Mouse (Mus musculus) liver, adult 2 months (tissue): ENCODE data around the gene Pnmal2. TPM values are rescaled to one million over a fixed set of nuclear protein-coding genes. Genes with fewer than 3 reads are reported as not detected.

Experiments
- DNase-seq: peaks from one replicate; pipeline ENCODE4 v3.0.0-alpha.2; 2011; ENCODE audit warnings: low read depth, low spot score; ENCODE audit errors: extremely low read depth
- H3K27ac ChIP-seq: fragments of 200-500 bp; replicated peaks from 2 replicates; pipeline ENCODE4 v1.5.1; 2012; ENCODE audit warnings: low read depth, mild to moderate bottlenecking, control low read depth, inconsistent platforms, low read length; ENCODE audit not compliant: insufficient read depth
- H3K27me3 ChIP-seq: fragments of 200-500 bp; 2 replicates; pipeline ENCODE4 v1.6.1; 2012; ENCODE audit warnings: mild to moderate bottlenecking, moderate library complexity, low read length, inconsistent platforms; ENCODE audit not compliant: control insufficient read depth, insufficient read depth
- H3K36me3 ChIP-seq: fragments of 200-500 bp; 2 replicates; pipeline ENCODE4 v1.6.1; 2012; ENCODE audit warnings: low read length, inconsistent platforms; ENCODE audit not compliant: control insufficient read depth, insufficient read depth
- H3K4me1 ChIP-seq: fragments of 200-500 bp; 2 replicates; pipeline ENCODE4 v1.6.1; 2011; ENCODE audit warnings: low read length; ENCODE audit not compliant: control insufficient read depth, insufficient read depth
- H3K4me3 ChIP-seq: fragments of 200-500 bp; 2 replicates; pipeline ENCODE4 v1.5.1; 2011; ENCODE audit warnings: low read depth, mild to moderate bottlenecking, control low read depth, low read length, moderate library complexity; ENCODE audit not compliant: insufficient read depth
- H3K79me2 ChIP-seq: fragments of 200-500 bp; 2 replicates; pipeline ENCODE4 v1.6.1; 2012; ENCODE audit warnings: inconsistent platforms, mild to moderate bottlenecking, low read length, moderate library complexity; ENCODE audit not compliant: control insufficient read depth, insufficient read depth
- H3K9ac ChIP-seq: fragments of 200-500 bp; 2 replicates; pipeline ENCODE4 v1.6.1; 2012; ENCODE audit warnings: low read depth, mild to moderate bottlenecking, control low read depth, inconsistent platforms, low read length
- CTCF ChIP-seq: fragments of 200-500 bp; IDR thresholded peaks from 2 replicates; pipeline ENCODE4 v1.5.1; 2011; ENCODE audit warnings: low read depth, low read length, control low read depth
- POLR2A ChIP-seq: fragments of 200-500 bp; IDR thresholded peaks from 2 replicates; pipeline ENCODE4 v1.6.1; 2011; ENCODE audit warnings: low read length, control low read depth; ENCODE audit not compliant: insufficient read depth; ENCODE audit errors: extremely low read depth
- WGBS: fragments of 180-500 bp; shearing (Covaris S2); methylation state at CpG from one replicate; pipeline ENCODE4 v1.1.7; 2018; 5-methylcytosine and 5-hydroxymethylcytosine counted together
- polyA plus RNA-seq: library from polyadenylated mRNA; depleted of rRNA; stranded (reverse); fragments of >200 nt; gene quantifications from 2 replicates; pipeline ENCODE4 v1.2.3, GENCODE M21; 2012
- total RNA-seq: library from RNA; depleted of rRNA; stranded (reverse); fragments of >200 nt; gene quantifications from 2 replicates; pipeline ENCODE4 v1.2.3, GENCODE M21; 2014

The Pnmal2 gene
- total and polyA plus RNA-seq, 2 experiments = under 0.01 to 0.02 TPM

- no peak overlapping the region for H3K4me3 ChIP-seq
- WGBS = 92% methylated on average over 18 of the region's 18 CpGs
- H3K36me3 ChIP-seq = peaks cover 2% of the 10 kb centered on the region; the same call in 1 of the 2 replicates
- H3K4me1 ChIP-seq = no peaks in the 10 kb centered on the region
- no peak overlapping the region for H3K9ac ChIP-seq
- DNase-seq = no peak
- H3K79me2 ChIP-seq = no peaks in the 10 kb centered on the region
- no peaks in the 10 kb centered on the region for H3K27me3 ChIP-seq
- H3K27ac ChIP-seq = no peak overlapping the region
- TF ChIP-seq CTCF = no peak
These were observed 29.8 kb upstream of the Pnmal2 start for GRCm38 (mm10) chr7:16914453-16915343.

GRCm38 (mm10) chr7:16915461-16916340, 28.8 kb upstream of the Pnmal2 start:
- Histone ChIP-seq H3K27ac (no peak overlapping the region), H3K36me3 (peaks cover 2% of the 10 kb centered on the region; the same call in 1 of the 2 replicates), H3K4me1 (no peaks in the 10 kb centered on the region), H3K79me2 (no peaks in the 10 kb centered on the region), H3K9ac (no peak overlapping the region), H3K4me3 (no peak overlapping the region), H3K27me3 (no peaks in the 10 kb centered on the region)
- TF ChIP-seq CTCF (no peak), POLR2A (no peak)
- 93% methylated on average over 32 of the region's 32 CpGs for WGBS
- DNase-seq = no peak

- TF ChIP-seq POLR2A (no peak), CTCF (no peak)
- DNase-seq = no peak
- H3K36me3 ChIP-seq = peaks cover 2% of the 10 kb centered on the region; the same call in 1 of the 2 replicates
- no peak overlapping the region for H3K9ac ChIP-seq
- H3K79me2 ChIP-seq = 0 out of 2 replicates have a peak, but pooled peaks cover 3% of the 10 kb centered on the region
- H3K4me3 ChIP-seq = no peak overlapping the region
- peaks cover 3% of the 10 kb centered on the region; the same call in 1 of the 2 replicates for H3K4me1 ChIP-seq
- WGBS = 59% methylated on average over 30 of the region's 30 CpGs
- H3K27me3 ChIP-seq = no peaks in the 10 kb centered on the region
- H3K27ac ChIP-seq = no peak overlapping the region
These were observed 27.9 kb upstream of the Pnmal2 start for GRCm38 (mm10) chr7:16916342-16917265.

- H3K9ac ChIP-seq = no peak overlapping the region
- no peaks in the 10 kb centered on the region for H3K27me3 ChIP-seq
- no peak for DNase-seq
- peaks cover 6% of the 10 kb centered on the region; the same call in 1 of the 2 replicates for H3K79me2 ChIP-seq
- TF ChIP-seq CTCF (no peak), POLR2A (no peak)
- peaks cover 7% of the 10 kb centered on the region for H3K4me1 ChIP-seq
- H3K36me3 ChIP-seq = peaks cover 2% of the 10 kb centered on the region; the same call in 1 of the 2 replicates
- H3K4me3 ChIP-seq = no peak overlapping the region
- WGBS = 94% methylated on average over 11 of the region's 11 CpGs
- no peak overlapping the region for H3K27ac ChIP-seq
These were observed 27.0 kb upstream of the Pnmal2 start for GRCm38 (mm10) chr7:16917447-16917846.

- H3K4me1 ChIP-seq = peaks cover 13% of the 10 kb centered on the region
- TF ChIP-seq POLR2A (no peak), CTCF (no peak)
- H3K9ac ChIP-seq = no peak overlapping the region
- no peak overlapping the region for H3K27ac ChIP-seq
- no peak overlapping the region for H3K4me3 ChIP-seq
- no peaks in the 10 kb centered on the region for H3K27me3 ChIP-seq
- peaks cover 12% of the 10 kb centered on the region; the same call in 1 of the 2 replicates for H3K79me2 ChIP-seq
- 87% methylated on average over 9 of the region's 9 CpGs for WGBS
- DNase-seq = no peak
- H3K36me3 ChIP-seq = peaks cover 2% of the 10 kb centered on the region; the same call in 1 of the 2 replicates
These were observed 26.5 kb upstream of the Pnmal2 start for GRCm38 (mm10) chr7:16918014-16918413.
